Mouse (Mus musculus): Measurements from ENCODE around the gene Olfr370. TPM values are rescaled to one million over a fixed set of nuclear protein-coding genes. Genes with fewer than 3 reads are reported as not detected.

Gene Olfr370
- polyA plus RNA-seq, 1 experiment from 2014 or later: not detected

- Histone ChIP-seq H3K27ac (0 out of 2 replicates have a peak overlapping the region, but pooled peaks have one; percentile 31), H3K4me2 (no peak overlapping the region), H3K9ac (0 out of 2 replicates have a peak overlapping the region, but pooled peaks have one; percentile 17)
These were observed 41.8 kb downstream of the Olfr370 start for GRCm38 (mm10) chr8:83577384-83577791.

GRCm38 (mm10) chr8:83578131-83579055, 42.8 kb downstream of the Olfr370 start:
- H3K36me3 ChIP-seq (replicated peaks): peaks cover 4% of the 10 kb centered on the region
- no peak for ATAC-seq (ENCODE audit: low FRiP score)
- no peaks in the 10 kb centered on the region for H3K27me3 ChIP-seq
- H3K27ac ChIP-seq: 0 out of 2 replicates have a peak overlapping the region, but pooled peaks have one; percentile 3
- peaks cover 50% of the 10 kb centered on the region for H3K4me1 ChIP-seq
- H3K9me3 ChIP-seq: no peaks in the 10 kb centered on the region
- H3K9ac ChIP-seq: 0 out of 2 replicates have a peak overlapping the region, but pooled peaks have one; percentile 21
- H3K4me3 ChIP-seq (replicated peaks): no peak overlapping the region
- no peak overlapping the region for H3K4me2 ChIP-seq
- WGBS: 78% methylated on average over 17 of the region's 17 CpGs

More at GRCm38 (mm10) chr8:83577384-83577791, 41.8 kb downstream of the Olfr370 start:
- H3K36me3 ChIP-seq (replicated peaks): peaks cover 13% of the 10 kb centered on the region
- peaks cover 43% of the 10 kb centered on the region for H3K4me1 ChIP-seq
- H3K4me3 ChIP-seq (replicated peaks): no peak overlapping the region
- no peaks in the 10 kb centered on the region for H3K27me3 ChIP-seq
- no peak for ATAC-seq (ENCODE audit: low FRiP score)
- no peaks in the 10 kb centered on the region for H3K9me3 ChIP-seq
- WGBS: 65% methylated on average over 9 of the region's 9 CpGs

GRCm38 (mm10) chr8:83579676-83580075, 44.1 kb downstream of the Olfr370 start:
- H3K9ac ChIP-seq: no peak overlapping the region
- H3K27me3 ChIP-seq: no peaks in the 10 kb centered on the region
- no peak overlapping the region for H3K4me3 ChIP-seq (replicated peaks)
- no peaks in the 10 kb centered on the region for H3K9me3 ChIP-seq
- H3K27ac ChIP-seq: no peak overlapping the region
- peaks cover 11% of the 10 kb centered on the region for H3K36me3 ChIP-seq (replicated peaks)
- peaks cover 54% of the 10 kb centered on the region for H3K4me1 ChIP-seq
- no peak overlapping the region for H3K4me2 ChIP-seq
- ATAC-seq (ENCODE audit: low FRiP score): no peak
- 91% methylated on average over 8 of the region's 8 CpGs for WGBS

GRCm38 (mm10) chr8:83580826-83581225, 45.2 kb downstream of the Olfr370 start:
- Histone ChIP-seq H3K27ac (no peak overlapping the region), H3K9ac (no peak overlapping the region), H3K9me3 (no peaks in the 10 kb centered on the region), H3K4me3 (replicated peaks) (no peak overlapping the region), H3K27me3 (no peaks in the 10 kb centered on the region), H3K4me2 (no peak overlapping the region), H3K4me1 (peaks cover 54% of the 10 kb centered on the region), H3K36me3 (replicated peaks) (peaks cover 11% of the 10 kb centered on the region)
- ATAC-seq (ENCODE audit: low FRiP score): no peak
- WGBS: 93% methylated on average over 8 of the region's 8 CpGs

- ATAC-seq (ENCODE audit: low FRiP score): no peak
- Histone ChIP-seq H3K36me3 (replicated peaks) (peaks cover 19% of the 10 kb centered on the region), H3K4me1 (peaks cover 42% of the 10 kb centered on the region), H3K9ac (no peak overlapping the region), H3K4me2 (no peak overlapping the region), H3K27ac (no peak overlapping the region), H3K4me3 (replicated peaks) (no peak overlapping the region), H3K27me3 (no peaks in the 10 kb centered on the region), H3K9me3 (no peaks in the 10 kb centered on the region)
- 90% methylated on average over 8 of the region's 8 CpGs for WGBS
These were observed 46.6 kb downstream of the Olfr370 start for GRCm38 (mm10) chr8:83582226-83582625.

- H3K27ac ChIP-seq: no peak overlapping the region
- WGBS: 90% methylated on average over 15 of the region's 15 CpGs
- no peak overlapping the region for H3K9ac ChIP-seq
- no peaks in the 10 kb centered on the region for H3K27me3 ChIP-seq
- H3K4me1 ChIP-seq: peaks cover 41% of the 10 kb centered on the region
- H3K4me2 ChIP-seq: no peak overlapping the region
- H3K36me3 ChIP-seq (replicated peaks): peaks cover 29% of the 10 kb centered on the region
- ATAC-seq (ENCODE audit: low FRiP score): no peak
- no peaks in the 10 kb centered on the region for H3K9me3 ChIP-seq
- H3K4me3 ChIP-seq (replicated peaks): no peak overlapping the region
These were observed 47.7 kb downstream of the Olfr370 start for GRCm38 (mm10) chr8:83583236-83583635.

- WGBS: 83% methylated on average over 1 of the region's 1 CpGs
- ATAC-seq (ENCODE audit: low FRiP score): no peak
- Histone ChIP-seq H3K4me1 (peaks cover 41% of the 10 kb centered on the region; the same call in 1 of the 2 replicates), H3K9me3 (no peaks in the 10 kb centered on the region), H3K36me3 (replicated peaks) (peaks cover 35% of the 10 kb centered on the region), H3K27me3 (no peaks in the 10 kb centered on the region), H3K4me2 (no peak overlapping the region), H3K27ac (no peak overlapping the region), H3K9ac (no peak overlapping the region), H3K4me3 (replicated peaks) (no peak overlapping the region)
These were observed 49.2 kb downstream of the Olfr370 start for GRCm38 (mm10) chr8:83584771-83585170.

GRCm38 (mm10) chr8:83585333-83585732, 49.8 kb downstream of the Olfr370 start:
- H3K36me3 ChIP-seq (replicated peaks): peaks cover 35% of the 10 kb centered on the region
- H3K4me2 ChIP-seq: no peak overlapping the region
- no peaks in the 10 kb centered on the region for H3K27me3 ChIP-seq
- no peaks in the 10 kb centered on the region for H3K9me3 ChIP-seq
- H3K4me3 ChIP-seq (replicated peaks): no peak overlapping the region
- H3K4me1 ChIP-seq: peaks cover 45% of the 10 kb centered on the region
- no peak overlapping the region for H3K27ac ChIP-seq
- no peak overlapping the region for H3K9ac ChIP-seq
- 92% methylated on average over 3 of the region's 3 CpGs for WGBS
- no peak for ATAC-seq (ENCODE audit: low FRiP score)

GRCm38 (mm10) chr8:83587644-83588043, 52.1 kb downstream of the Olfr370 start:
- Histone ChIP-seq H3K27me3 (no peaks in the 10 kb centered on the region), H3K4me1 (peaks cover 56% of the 10 kb centered on the region), H3K9me3 (no peaks in the 10 kb centered on the region), H3K27ac (no peak overlapping the region), H3K4me2 (no peak overlapping the region), H3K4me3 (replicated peaks) (no peak overlapping the region), H3K36me3 (replicated peaks) (peaks cover 35% of the 10 kb centered on the region), H3K9ac (no peak overlapping the region)
- ATAC-seq (ENCODE audit: low FRiP score): no peak
- WGBS: 94% methylated on average over 6 of the region's 6 CpGs

- Histone ChIP-seq H3K4me2 (no peak overlapping the region), H3K9me3 (no peaks in the 10 kb centered on the region), H3K36me3 (replicated peaks) (peaks cover 29% of the 10 kb centered on the region), H3K27me3 (no peaks in the 10 kb centered on the region), H3K27ac (no peak overlapping the region), H3K4me3 (replicated peaks) (no peak overlapping the region), H3K9ac (no peak overlapping the region), H3K4me1 (peaks cover 58% of the 10 kb centered on the region)
- 96% methylated on average over 5 of the region's 5 CpGs for WGBS
- ATAC-seq (ENCODE audit: low FRiP score): no peak
These were observed 53.3 kb downstream of the Olfr370 start for GRCm38 (mm10) chr8:83588886-83589285.

GRCm38 (mm10) chr8:83590488-83591023, 55.0 kb downstream of the Olfr370 start:
- peaks cover 24% of the 10 kb centered on the region; the same call in 1 of the 2 replicates for H3K36me3 ChIP-seq (replicated peaks)

GRCm38 (mm10) chr8:83592682-83593081, 57.1 kb downstream of the Olfr370 start:
- peak overlapping the region; percentile 83 for H3K4me3 ChIP-seq (replicated peaks)
- no peaks in the 10 kb centered on the region for H3K9me3 ChIP-seq
- H3K9ac ChIP-seq: peak overlapping the region; percentile 91
- H3K4me2 ChIP-seq: peak overlapping the region; percentile 87
- WGBS: 70% methylated on average over 3 of the region's 3 CpGs
- 0 out of 2 replicates have a peak overlapping the region, but pooled peaks have one; percentile 15 for H3K27ac ChIP-seq
- no peaks in the 10 kb centered on the region for H3K27me3 ChIP-seq
- ATAC-seq (ENCODE audit: low FRiP score): no peak
- H3K36me3 ChIP-seq (replicated peaks): peaks cover 12% of the 10 kb centered on the region; the same call in 1 of the 2 replicates
- peaks cover 51% of the 10 kb centered on the region for H3K4me1 ChIP-seq

More at GRCm38 (mm10) chr8:83590488-83591023, 55.0 kb downstream of the Olfr370 start:
- WGBS: 87% methylated on average over 7 of the region's 7 CpGs
- no peak for ATAC-seq (ENCODE audit: low FRiP score)
- Histone ChIP-seq H3K9me3 (no peaks in the 10 kb centered on the region), H3K4me2 (no peak overlapping the region), H3K27me3 (no peaks in the 10 kb centered on the region), H3K4me3 (replicated peaks) (no peak overlapping the region), H3K4me1 (peaks cover 51% of the 10 kb centered on the region), H3K9ac (no peak overlapping the region), H3K27ac (no peak overlapping the region)
